Mouse (Mus musculus) CH12.LX (cell line): Measurements from ENCODE around the gene Cadm1. TPM values are rescaled to one million over a fixed set of nuclear protein-coding genes. Genes with fewer than 3 reads are reported as not detected.

Source experiments
- DNase-seq: peaks from one replicate; pipeline ENCODE4 v3.0.0-alpha.2; 2013; ENCODE audit errors: extremely low read depth
- H3K27ac ChIP-seq: 2 replicates; pipeline ENCODE4 v1.5.1; 2012; ENCODE audit warnings: low read depth, mild to moderate bottlenecking, control low read depth, moderate library complexity; ENCODE audit not compliant: insufficient read depth
- H3K27me3 ChIP-seq: replicated peaks from 2 replicates; pipeline ENCODE3; 2012; ENCODE audit warnings: inconsistent platforms
- H3K36me3 ChIP-seq, 2 experiments: replicated peaks in 1 of 2; 2 replicates each; pipeline versions ENCODE3 to v1.6.1; 2012; ENCODE audit warnings: inconsistent platforms in 1 of 2, low read length in 1 of 2, mild to moderate bottlenecking in 1 of 2, mixed read lengths in 1 of 2, moderate library complexity in 1 of 2; ENCODE audit not compliant: control insufficient read depth in 1 of 2, insufficient read depth in 1 of 2
- H3K4me1 ChIP-seq, 2 experiments: 2 replicates each; pipeline ENCODE4 v1.6.1; 2012; ENCODE audit warnings: inconsistent platforms in 1 of 2, moderate library complexity in 1 of 2; ENCODE audit not compliant: insufficient read depth in 2 of 2, control insufficient read depth in 1 of 2
- H3K4me2 ChIP-seq: 2 replicates; pipeline ENCODE4 v1.6.1; 2012; ENCODE audit warnings: low read depth, mild to moderate bottlenecking, control low read depth; ENCODE audit not compliant: poor library complexity, insufficient read depth, severe bottlenecking
- H3K4me3 ChIP-seq, 3 experiments: fragments of 150-350 bp in 1 of 3; sonication (generic) in 1 of 3; replicated peaks in 1 of 3; 2 replicates each; pipeline versions ENCODE3 to v1.5.1; 2011 to 2012; ENCODE audit warnings: low read depth in 2 of 3, low read length in 2 of 3, mild to moderate bottlenecking in 2 of 3, moderate library complexity in 2 of 3, control low read depth in 1 of 3, improper control_type of control experiment in 1 of 3, inconsistent platforms in 1 of 3, mixed read lengths in 1 of 3; ENCODE audit not compliant: poor library complexity in 1 of 3
- H3K79me2 ChIP-seq: replicated peaks from 2 replicates; pipeline ENCODE4 v1.6.1; 2012; ENCODE audit warnings: mild to moderate bottlenecking, moderate library complexity; ENCODE audit not compliant: control insufficient read depth, poor library complexity, insufficient read depth, severe bottlenecking; ENCODE audit errors: extremely low read depth
- H3K9ac ChIP-seq: 2 replicates; pipeline ENCODE4 v1.6.1; 2012; ENCODE audit warnings: low read depth, mild to moderate bottlenecking, control low read depth, moderate library complexity; ENCODE audit not compliant: insufficient read depth
- H3K9me3 ChIP-seq: replicated peaks from 2 replicates; pipeline ENCODE3; 2012; ENCODE audit warnings: low read length, inconsistent platforms, mixed read lengths
- BHLHE40 ChIP-seq: IDR thresholded peaks from 2 replicates; pipeline ENCODE4 v1.6.1; 2011; ENCODE audit warnings: mild to moderate bottlenecking, low read depth, low read length, improper control_type of control experiment
- CHD1 ChIP-seq: IDR thresholded peaks from 2 replicates; pipeline ENCODE4 v1.6.1; 2012; ENCODE audit warnings: low read depth, low read length, improper control_type of control experiment, inconsistent platforms
- CHD2 ChIP-seq: IDR thresholded peaks from 2 replicates; pipeline ENCODE4 v1.6.1; 2011; ENCODE audit warnings: low read length, improper control_type of control experiment
- E2F4 ChIP-seq: IDR thresholded peaks from 2 replicates; pipeline ENCODE4 v1.6.1; 2011; ENCODE audit warnings: low read depth, low read length, improper control_type of control experiment; ENCODE audit not compliant: insufficient replicate concordance
- IRF4 ChIP-seq: IDR thresholded peaks from 2 replicates; pipeline ENCODE4 v1.6.1; 2014; ENCODE audit warnings: low read depth, mild to moderate bottlenecking, inconsistent platforms, low read length, improper control_type of control experiment
- JUN ChIP-seq: IDR thresholded peaks from 2 replicates; pipeline ENCODE4 v1.6.1; 2011; ENCODE audit warnings: low read depth, mild to moderate bottlenecking, low read length, improper control_type of control experiment, moderate library complexity; ENCODE audit not compliant: insufficient read depth
- KAT2A ChIP-seq: IDR thresholded peaks from 2 replicates; pipeline ENCODE4 v1.6.1; 2012; ENCODE audit warnings: low read length, improper control_type of control experiment, inconsistent platforms; ENCODE audit not compliant: insufficient replicate concordance
- MAFK ChIP-seq: IDR thresholded peaks from 2 replicates; pipeline ENCODE4 v1.6.1; 2011; ENCODE audit warnings: low read length, improper control_type of control experiment; ENCODE audit not compliant: insufficient replicate concordance
- MAX ChIP-seq: IDR thresholded peaks from 2 replicates; pipeline ENCODE4 v1.6.1; 2011; ENCODE audit warnings: low read length, improper control_type of control experiment
- MAZ ChIP-seq: IDR thresholded peaks from 2 replicates; pipeline ENCODE4 v1.6.1; 2012; ENCODE audit warnings: low read depth, mild to moderate bottlenecking, inconsistent platforms, low read length, improper control_type of control experiment, moderate library complexity
- MEF2A ChIP-seq: IDR thresholded peaks from 2 replicates; pipeline ENCODE4 v1.6.1; 2014; ENCODE audit warnings: low read depth, mild to moderate bottlenecking, inconsistent platforms, low read length, improper control_type of control experiment, borderline replicate concordance
- MXI1 ChIP-seq: IDR thresholded peaks from 2 replicates; pipeline ENCODE4 v1.6.1; 2011; ENCODE audit warnings: mild to moderate bottlenecking, low read depth, low read length, improper control_type of control experiment
- PAX5 ChIP-seq: IDR thresholded peaks from 2 replicates; pipeline ENCODE4 v1.6.1; 2012; ENCODE audit warnings: low read length, inconsistent platforms, mixed read lengths
- POLR2A ChIP-seq: IDR thresholded peaks from 2 replicates; pipeline ENCODE4 v1.6.1; 2011; ENCODE audit warnings: low read depth, mild to moderate bottlenecking, improper control_type of control experiment, low read length
- RAD21 ChIP-seq: IDR thresholded peaks from 2 replicates; pipeline ENCODE4 v1.6.1; 2011; ENCODE audit warnings: low read depth, mild to moderate bottlenecking, low read length, improper control_type of control experiment, moderate library complexity
- RCOR1 ChIP-seq: conservative IDR thresholded peaks from 2 replicates; pipeline ENCODE4 v1.6.1; 2012; ENCODE audit warnings: low read depth, mild to moderate bottlenecking, inconsistent platforms, low read length, improper control_type of control experiment
- SIN3A ChIP-seq: IDR thresholded peaks from 2 replicates; pipeline ENCODE4 v1.6.1; 2012; ENCODE audit warnings: low read length, improper control_type of control experiment, inconsistent platforms
- TBP ChIP-seq: conservative IDR thresholded peaks from 2 replicates; pipeline ENCODE4 v1.6.1; 2011; ENCODE audit warnings: low read depth, low read length, improper control_type of control experiment
- UBTF ChIP-seq: IDR thresholded peaks from 2 replicates; pipeline ENCODE4 v1.6.1; 2012; ENCODE audit warnings: low read depth, mild to moderate bottlenecking, inconsistent platforms, low read length, improper control_type of control experiment, moderate library complexity
- USF1 ChIP-seq: IDR thresholded peaks from 2 replicates; pipeline ENCODE4 v1.6.1; 2014; ENCODE audit warnings: low read depth, mild to moderate bottlenecking, inconsistent platforms, low read length, improper control_type of control experiment
- USF2 ChIP-seq: conservative IDR thresholded peaks from 2 replicates; pipeline ENCODE4 v1.6.1; 2011; ENCODE audit warnings: low read depth, low read length, improper control_type of control experiment
- ZKSCAN1 ChIP-seq: IDR thresholded peaks from 2 replicates; pipeline ENCODE4 v1.6.1; 2012; ENCODE audit warnings: low read depth, inconsistent platforms, low read length, improper control_type of control experiment, borderline replicate concordance
- ZMIZ1 ChIP-seq: IDR thresholded peaks from 2 replicates; pipeline ENCODE4 v1.6.1; 2012; ENCODE audit warnings: low read depth, mild to moderate bottlenecking, inconsistent platforms, low read length, improper control_type of control experiment
- ZNF384 ChIP-seq: IDR thresholded peaks from 2 replicates; pipeline ENCODE4 v1.6.1; 2012; ENCODE audit warnings: low read depth, low read length, improper control_type of control experiment, inconsistent platforms
- dilution Hi-C: fragments of 300-500 bp; cut with MboI; formaldehyde crosslinking; loops from 2 replicates; pipeline ENCODE4 v1.14.3; 2020; ENCODE audit warnings: low sequenced_read_pairs; ENCODE audit not compliant: extremely low pct_unique_long_range_greater_than_20kb, extremely low pct_ligation_motif_present
- in situ Hi-C: fragments of 300-500 bp; cut with MboI; formaldehyde crosslinking; loops from 3 replicates; pipeline ENCODE4 v1.14.3; 2019; ENCODE audit warnings: low sequenced_read_pairs, low pct_ligation_motif_present, low pct_unique_long_range_greater_than_20kb, mixed read lengths
- polyA plus RNA-seq: library from polyadenylated mRNA; unstranded; fragments of >175 nt; gene quantifications from 2 replicates; pipeline ENCODE4 v1.2.1, GENCODE M21; 2012; ENCODE audit warnings: low read depth; ENCODE audit not compliant: insufficient read length
- total RNA-seq, 2 experiments: library from RNA; depleted of rRNA; stranded (reverse); fragments of 300-350 nt in 1 of 2; fragments of >200 nt in 1 of 2; gene quantifications; 2 replicates each; pipeline ENCODE4 v1.2.3; 2012 to 2014

Cadm1 gene
- total and polyA plus RNA-seq, 3 experiments, result not detected

DNA sequence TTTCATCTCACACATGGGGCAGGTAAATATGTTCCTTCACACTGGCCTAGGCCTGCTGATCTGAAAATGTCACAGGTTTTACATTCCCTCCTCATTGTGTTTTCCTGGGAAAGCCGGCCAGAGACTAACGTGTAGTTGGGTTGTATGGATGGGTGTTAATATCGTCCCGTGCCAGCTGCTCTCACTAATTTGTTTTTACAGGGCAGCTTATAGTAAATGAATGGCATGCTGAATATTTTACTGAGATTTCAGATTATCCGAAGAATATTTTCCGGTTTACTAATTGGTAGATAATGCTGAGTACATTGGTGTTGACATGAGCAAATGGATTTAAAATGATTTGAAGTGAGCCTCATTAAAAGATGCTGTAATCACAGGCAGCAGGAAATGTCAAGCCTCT lies 37.9 kb downstream of the Cadm1 start:
- Histone ChIP-seq H3K27me3 (no peaks in the 10 kb centered on the region), H3K4me2 (no peak overlapping the region), H3K9ac (no peak overlapping the region), H3K4me3 (no peak overlapping the region), H3K27ac (no peak overlapping the region), H3K36me3 (no peaks in the 10 kb centered on the region), H3K79me2 (no peaks in the 10 kb centered on the region), H3K9me3 (peaks cover 33% of the 10 kb centered on the region), H3K4me1 (no peaks in the 10 kb centered on the region)
- no peak for TF ChIP-seq MAZ
- TF ChIP-seq BHLHE40, result no peak
- no peak for TF ChIP-seq E2F4
- TF ChIP-seq PAX5, result no peak
- TF ChIP-seq UBTF, result no peak
- no peak for TF ChIP-seq RCOR1
- no peak for TF ChIP-seq MEF2A
- no peak for TF ChIP-seq MXI1
- TF ChIP-seq POLR2A, result no peak
- TF ChIP-seq CHD2, result no peak
- TF ChIP-seq MAX, result no peak
- no peak for TF ChIP-seq ZMIZ1
- TF ChIP-seq USF1, result no peak
- TF ChIP-seq CHD1, result no peak
- TF ChIP-seq USF2, result no peak
- no peak for TF ChIP-seq ZNF384
- no peak for TF ChIP-seq IRF4
- TF ChIP-seq KAT2A, result no peak
- TF ChIP-seq RAD21, result no peak
- TF ChIP-seq MAFK, result no peak
- in situ Hi-C loops (no loop called here), dilution Hi-C loops (no loop called here)
- no peak for DNase-seq

- Histone ChIP-seq H3K36me3 (no peaks in the 10 kb centered on the region), H3K27ac (no peak overlapping the region), H3K4me2 (no peak overlapping the region), H3K27me3 (no peaks in the 10 kb centered on the region), H3K9me3 (peaks cover 33% of the 10 kb centered on the region), H3K4me1 (no peaks in the 10 kb centered on the region), H3K4me3 (no peak overlapping the region), H3K9ac (no peak overlapping the region), H3K79me2 (no peaks in the 10 kb centered on the region)
- TF ChIP-seq ZMIZ1 (no peak), SIN3A (no peak), MAZ (no peak), JUN (no peak), ZKSCAN1 (no peak), TBP (no peak), MAFK (no peak), UBTF (no peak)
- in situ Hi-C loops, result no loop called here
- dilution Hi-C loops, result no loop called here
- no peak for DNase-seq
Observed at GRCm38 (mm10) chr9:47570184-47570583, 40.2 kb downstream of the Cadm1 start.
